Mouse (Mus musculus) C2C12 (cell line): ENCODE measurements at regions not wholly inside any gene's neighbourhood (a gene's known extent, or its start where the extent isn't known, plus 50 kb on each side); places are given as distances from the start of the nearest gene placed in this dataset.
A peak's percentile ranks its signal among the peaks of the same experiment; 100 is the strongest.

Experiments
- H3K27me3 ChIP-seq: one replicate; pipeline ENCODE4 v1.6.1; 2011; ENCODE audit not compliant: control insufficient read depth, insufficient read depth, insufficient read length
- H3K36me3 ChIP-seq: one replicate; pipeline ENCODE4 v1.6.1; 2011; ENCODE audit not compliant: control insufficient read depth, insufficient read depth
- H3K4me3 ChIP-seq: one replicate; pipeline ENCODE4 v1.5.1; 2011; ENCODE audit warnings: mild to moderate bottlenecking, control low read depth; ENCODE audit not compliant: poor library complexity, insufficient read depth, severe bottlenecking
- H3K79me2 ChIP-seq: one replicate; pipeline ENCODE4 v1.6.1; 2011; ENCODE audit not compliant: control insufficient read depth, insufficient read depth
- H3K79me3 ChIP-seq: one replicate; pipeline ENCODE4 v1.6.1; 2011; ENCODE audit warnings: low read depth, control low read depth
- H3ac ChIP-seq: one replicate; pipeline ENCODE3; 2011; ENCODE audit warnings: low read depth; ENCODE audit not compliant: control insufficient read depth, insufficient read length
- CEBPB ChIP-seq: IDR thresholded peaks from one replicate; pipeline ENCODE4 v1.6.1; 2011; ENCODE audit warnings: low read depth, mild to moderate bottlenecking, control low read depth, moderate library complexity
- CTCF ChIP-seq: IDR thresholded peaks from one replicate; pipeline ENCODE4 v1.5.1; 2011; ENCODE audit not compliant: control insufficient read depth, insufficient read depth, insufficient read length
- FOSL1 ChIP-seq: IDR thresholded peaks from one replicate; pipeline ENCODE4 v1.8.0; 2011; ENCODE audit warnings: mild to moderate bottlenecking, low read length; ENCODE audit not compliant: poor library complexity, insufficient read depth, severe bottlenecking
- MAX ChIP-seq: IDR thresholded peaks from one replicate; pipeline ENCODE4 v1.6.1; 2011; ENCODE audit warnings: mild to moderate bottlenecking, control low read depth
- MYOD1 ChIP-seq: IDR thresholded peaks from one replicate; pipeline ENCODE4 v1.6.1; 2011; ENCODE audit warnings: low read depth; ENCODE audit not compliant: control insufficient read depth, insufficient read length
- MYOG ChIP-seq: IDR thresholded peaks from one replicate; pipeline ENCODE4 v1.6.1; 2011; ENCODE audit not compliant: control insufficient read depth, insufficient read length; ENCODE audit errors: extremely low read depth
- USF1 ChIP-seq: IDR thresholded peaks from one replicate; pipeline ENCODE4 v1.6.1; 2011; ENCODE audit warnings: low read depth, mild to moderate bottlenecking, control low read depth, moderate library complexity

- no peaks in the 10 kb centered on the region for H3K36me3 ChIP-seq
- H3K79me3 ChIP-seq: no peaks in the 10 kb centered on the region
- no peaks in the 10 kb centered on the region for H3K79me2 ChIP-seq
- no peak overlapping the region for H3K4me3 ChIP-seq
- TF ChIP-seq MYOD1 (peak; percentile 86), CTCF (no peak)
- no peak overlapping the region for H3ac ChIP-seq
- H3K27me3 ChIP-seq: no peaks in the 10 kb centered on the region
Measured at GRCm38 (mm10) chr13:99071413-99071812, 87.0 kb upstream of the 1700024P04Rik start.

DNA sequence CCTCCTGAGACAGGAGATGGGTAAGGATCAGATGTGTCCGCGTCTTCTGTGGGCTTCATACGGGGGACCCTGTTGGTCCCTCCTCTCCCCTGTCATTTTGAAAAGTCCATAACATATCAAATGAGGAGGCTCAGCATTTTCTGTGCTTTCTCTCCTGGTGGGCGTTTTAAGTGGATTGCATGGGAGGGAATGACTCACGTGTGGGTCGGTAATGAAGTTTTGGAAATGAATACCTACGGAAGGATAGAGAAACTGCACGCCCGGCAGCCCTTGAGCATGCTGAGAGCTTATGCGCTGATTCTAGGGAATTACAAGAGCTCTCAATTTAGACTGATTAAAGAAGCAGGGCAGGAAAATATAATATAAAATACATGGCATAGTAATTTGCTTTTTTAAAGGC is 85.4 kb upstream of the 1700024P04Rik start:
- H3K79me3 ChIP-seq: no peaks in the 10 kb centered on the region
- no peak overlapping the region for H3K4me3 ChIP-seq
- H3K79me2 ChIP-seq: no peaks in the 10 kb centered on the region
- TF ChIP-seq MYOG: no peak
- no peak for TF ChIP-seq MAX
- TF ChIP-seq FOSL1: no peak
- no peak for TF ChIP-seq CTCF
- no peak for TF ChIP-seq MYOD1
- no peak for TF ChIP-seq USF1
- TF ChIP-seq CEBPB: no peak
- no peaks in the 10 kb centered on the region for H3K27me3 ChIP-seq
- no peaks in the 10 kb centered on the region for H3K36me3 ChIP-seq
- no peak overlapping the region for H3ac ChIP-seq

GRCm38 (mm10) chr13:99067504-99067903 is 83.1 kb upstream of the 1700024P04Rik start:
- Histone ChIP-seq H3K79me3 (no peaks in the 10 kb centered on the region), H3ac (no peak overlapping the region), H3K27me3 (no peaks in the 10 kb centered on the region), H3K4me3 (no peak overlapping the region), H3K36me3 (no peaks in the 10 kb centered on the region), H3K79me2 (no peaks in the 10 kb centered on the region)
- TF ChIP-seq CEBPB (no peak), FOSL1 (no peak), USF1 (no peak), MYOG (no peak), MYOD1 (no peak), MAX (no peak), CTCF (no peak)

GRCm38 (mm10) chr13:99063431-99063830 is 79.1 kb upstream of the 1700024P04Rik start:
- no peaks in the 10 kb centered on the region for H3K36me3 ChIP-seq
- no peak overlapping the region for H3ac ChIP-seq
- H3K79me2 ChIP-seq: no peaks in the 10 kb centered on the region
- H3K4me3 ChIP-seq: no peak overlapping the region
- TF ChIP-seq FOSL1 (no peak), CTCF (no peak), MAX (no peak), MYOD1 (no peak), MYOG (no peak), USF1 (no peak), CEBPB (no peak)
- no peaks in the 10 kb centered on the region for H3K27me3 ChIP-seq
- no peaks in the 10 kb centered on the region for H3K79me3 ChIP-seq

DNA sequence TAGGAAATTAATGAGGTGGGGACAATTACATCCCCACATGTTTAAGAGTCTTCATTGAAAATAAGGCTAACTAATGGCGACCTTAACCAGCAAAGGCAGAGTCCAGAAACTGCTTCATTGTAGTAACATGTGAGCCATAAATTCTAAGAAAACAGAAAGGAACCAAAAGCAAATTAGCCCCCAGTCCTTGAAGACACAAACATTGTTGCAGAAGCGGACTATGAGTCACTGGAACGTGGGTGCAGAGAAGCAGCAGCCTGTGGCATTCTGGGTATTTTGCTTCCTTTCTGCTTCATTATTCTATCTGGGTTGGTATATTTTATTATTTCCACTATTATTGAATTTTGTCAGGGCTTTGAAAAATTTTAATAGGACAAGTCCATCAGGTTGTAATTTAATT is 78.6 kb upstream of the 1700024P04Rik start:
- Histone ChIP-seq H3K79me2 (no peaks in the 10 kb centered on the region), H3K79me3 (no peaks in the 10 kb centered on the region), H3K36me3 (no peaks in the 10 kb centered on the region), H3K27me3 (no peaks in the 10 kb centered on the region), H3ac (no peak overlapping the region), H3K4me3 (no peak overlapping the region)
- TF ChIP-seq MYOD1: no peak
- no peak for TF ChIP-seq USF1
- peak; percentile 41 for TF ChIP-seq FOSL1
- TF ChIP-seq MAX: peak; percentile 90
- peak; percentile 16 for TF ChIP-seq CEBPB

- no peak overlapping the region for H3ac ChIP-seq
- no peak overlapping the region for H3K4me3 ChIP-seq
- H3K79me2 ChIP-seq: no peaks in the 10 kb centered on the region
- H3K27me3 ChIP-seq: no peaks in the 10 kb centered on the region
- H3K79me3 ChIP-seq: no peaks in the 10 kb centered on the region
- no peaks in the 10 kb centered on the region for H3K36me3 ChIP-seq
- TF ChIP-seq CEBPB (peak; percentile 54), MAX (no peak), MYOD1 (peak; percentile 71)
Measured at GRCm38 (mm10) chr13:99058131-99058970, 74.0 kb upstream of the 1700024P04Rik start.
